Mouse (Mus musculus): ENCODE data around the gene Rbx1.

Gene Rbx1

DNA sequence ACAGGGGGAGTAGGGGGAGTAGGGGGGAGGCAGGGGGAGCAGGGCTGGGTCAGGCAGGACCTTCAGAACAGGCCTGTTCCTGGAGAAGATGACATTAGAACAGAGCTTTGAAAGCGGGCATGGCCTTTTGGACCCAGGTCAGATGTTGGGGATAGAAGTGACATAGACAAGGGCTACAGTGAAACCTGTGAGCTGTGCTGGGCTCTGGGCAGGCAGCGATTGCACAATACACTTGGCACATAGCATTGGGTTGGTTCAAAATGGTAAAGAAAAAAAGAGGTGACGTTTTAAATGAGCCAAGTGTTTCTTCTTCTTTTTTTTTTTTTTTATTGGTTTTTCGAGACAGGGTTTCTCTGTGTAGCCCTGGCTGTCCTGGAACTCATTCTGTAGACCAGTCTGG, 19.4 kb downstream of the Rbx1 start:
- peak; percentile 9 for DNase-seq

DNA sequence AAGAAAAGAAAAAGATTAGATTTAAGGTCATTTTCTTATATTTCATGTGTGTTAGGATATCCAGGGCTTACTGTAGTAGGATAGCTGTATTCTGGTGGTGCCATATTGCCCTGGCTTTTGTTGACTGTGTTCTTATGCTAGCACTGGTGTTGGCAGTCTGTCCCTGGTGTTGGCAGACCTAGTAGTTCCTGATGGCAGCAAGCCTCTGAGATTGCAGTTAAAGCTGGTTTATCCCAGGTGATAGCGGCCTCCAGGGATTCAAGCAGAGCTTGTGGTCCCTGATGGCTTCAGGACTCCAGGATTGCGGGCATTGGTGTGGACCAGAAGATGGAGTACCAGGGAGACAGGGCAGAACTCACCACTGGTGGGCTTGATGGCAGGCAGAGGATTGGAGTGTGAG, 37.4 kb downstream of the Rbx1 start:
- no peak for DNase-seq

DNA sequence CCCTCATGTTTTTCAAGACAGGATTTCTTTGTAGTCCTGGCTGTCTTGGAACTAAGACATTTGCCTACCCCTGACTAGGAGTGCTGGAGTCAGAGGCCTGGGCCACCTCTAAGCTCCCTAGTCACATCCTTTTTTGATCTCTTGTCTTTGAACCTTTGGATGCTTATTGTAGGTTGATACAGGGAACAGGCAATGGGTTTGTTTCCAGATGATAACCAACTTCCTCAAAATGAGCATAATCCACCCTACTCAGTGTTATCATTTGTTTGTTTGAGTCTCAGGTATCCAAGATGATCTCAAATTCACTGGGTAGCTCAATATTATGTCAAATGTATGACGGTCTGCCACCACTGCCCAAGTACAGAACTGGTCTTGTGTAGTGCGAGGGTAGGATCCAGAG, 37.9 kb downstream of the Rbx1 start:
- no peak for DNase-seq

DNA sequence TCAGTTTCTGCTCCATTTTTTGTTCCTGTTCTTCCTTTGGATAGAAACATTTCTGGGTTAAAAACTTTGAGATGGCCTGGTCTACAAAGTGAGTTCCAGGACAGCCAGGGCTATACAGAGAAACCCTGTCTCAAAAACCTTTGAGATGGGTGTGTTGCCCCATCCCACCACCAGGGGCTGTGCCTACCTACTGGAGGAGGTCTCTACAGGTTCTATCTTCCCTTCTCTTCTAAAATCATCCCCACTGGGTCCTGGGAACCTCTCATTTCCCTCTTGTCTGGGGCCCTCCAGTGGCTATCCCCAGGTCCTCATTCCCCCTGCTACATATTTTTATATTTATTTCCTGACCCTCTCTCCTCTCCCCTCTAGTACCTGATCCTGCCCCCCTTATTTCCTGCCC, 41.1 kb downstream of the Rbx1 start:
- DNase-seq, result peak; percentile 39

DNA sequence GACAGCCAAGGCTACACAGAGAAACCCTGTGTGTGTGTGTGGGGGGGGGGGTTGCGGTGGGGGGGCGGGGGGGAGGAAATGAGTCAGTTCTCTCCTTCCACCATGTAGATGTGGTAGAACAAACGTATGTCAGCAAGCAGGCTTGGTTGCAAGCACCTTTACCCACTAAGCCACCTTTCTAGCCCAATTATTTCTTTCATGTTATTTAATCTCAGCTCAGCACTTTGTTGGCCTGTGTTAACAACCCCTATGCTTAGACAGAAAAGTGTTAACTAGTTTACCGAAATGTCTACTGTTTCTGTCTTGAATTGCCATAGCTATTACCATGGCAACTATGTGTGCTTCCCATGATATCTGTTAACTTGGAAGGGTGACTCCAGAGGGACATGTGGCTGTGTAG, 44.5 kb downstream of the Rbx1 start:
- DNase-seq, result no peak

DNA sequence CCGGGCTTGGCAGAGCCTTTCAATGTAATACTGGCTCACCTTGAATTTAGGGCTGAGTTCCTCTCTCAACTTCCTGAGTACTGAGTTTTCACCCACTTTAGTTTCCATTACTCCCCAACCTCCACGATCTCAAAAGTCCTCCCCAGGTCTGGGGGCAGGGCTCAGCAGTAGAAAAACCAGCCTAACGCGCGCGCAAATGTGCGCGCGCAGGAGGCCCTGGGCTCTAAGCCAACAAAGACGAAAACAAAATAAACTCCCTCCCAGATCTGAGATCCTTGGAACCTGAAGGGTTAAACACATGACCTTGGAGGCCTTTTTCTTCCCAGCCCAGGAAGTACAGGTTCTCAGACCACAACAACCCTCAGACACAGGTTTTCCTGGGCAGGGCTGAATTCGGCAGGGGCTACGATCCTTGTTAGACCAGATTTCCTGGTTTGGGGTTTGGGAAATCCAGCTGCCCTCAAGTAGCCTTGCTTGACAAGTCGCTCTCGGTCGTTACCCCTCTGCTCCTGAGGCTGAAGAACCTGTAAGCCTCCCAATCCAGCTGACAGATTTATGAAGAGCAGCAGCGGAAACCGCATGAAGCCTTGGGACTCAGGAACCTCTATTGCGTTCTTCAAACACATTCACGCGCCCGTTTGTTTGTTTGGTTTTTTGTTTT, 45.6 kb downstream of the Rbx1 start:
- DNase-seq, result peak; percentile 73

DNA sequence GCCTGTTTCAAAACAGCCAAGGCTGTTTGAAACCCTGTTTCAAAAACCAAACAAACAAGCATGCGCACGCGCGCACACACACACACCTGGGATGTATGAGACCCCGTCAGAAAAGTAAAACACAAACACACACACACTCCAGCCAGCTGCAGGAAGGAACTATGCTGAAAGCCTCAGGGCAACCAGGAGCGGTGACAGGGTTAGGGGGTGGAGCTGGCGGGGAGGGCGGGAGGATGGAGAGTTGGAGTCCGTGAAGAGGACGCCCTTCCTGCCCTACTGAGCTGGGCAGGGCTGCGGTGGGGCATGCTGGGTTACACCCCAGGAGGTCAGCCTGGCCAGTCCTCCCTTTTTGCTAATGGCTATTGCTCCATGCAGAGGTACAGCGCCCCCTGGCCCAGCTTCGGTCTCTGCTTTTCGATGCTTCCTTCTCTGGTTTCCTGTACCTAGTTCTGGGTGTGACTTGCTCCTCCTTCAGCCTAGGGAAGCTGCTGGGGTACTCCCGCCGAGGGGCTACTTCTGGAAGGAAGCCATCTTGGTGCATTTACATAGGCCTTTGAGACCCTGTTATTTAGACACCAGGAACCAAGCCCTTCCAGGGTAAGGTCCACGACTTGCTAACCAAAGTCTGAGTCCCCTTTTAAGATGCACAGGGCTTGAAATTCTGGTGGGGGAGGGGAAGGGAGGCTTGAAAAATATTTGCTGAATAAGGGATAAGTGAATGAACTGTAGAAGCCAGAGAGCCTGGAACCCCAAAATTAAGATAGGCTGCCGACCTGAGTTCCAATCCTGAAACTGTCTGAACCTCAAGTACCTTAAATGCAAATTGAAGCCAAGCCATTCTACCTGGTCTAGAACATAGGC, 48.2 kb downstream of the Rbx1 start:
- DNase-seq, result peak; percentile 92

DNA sequence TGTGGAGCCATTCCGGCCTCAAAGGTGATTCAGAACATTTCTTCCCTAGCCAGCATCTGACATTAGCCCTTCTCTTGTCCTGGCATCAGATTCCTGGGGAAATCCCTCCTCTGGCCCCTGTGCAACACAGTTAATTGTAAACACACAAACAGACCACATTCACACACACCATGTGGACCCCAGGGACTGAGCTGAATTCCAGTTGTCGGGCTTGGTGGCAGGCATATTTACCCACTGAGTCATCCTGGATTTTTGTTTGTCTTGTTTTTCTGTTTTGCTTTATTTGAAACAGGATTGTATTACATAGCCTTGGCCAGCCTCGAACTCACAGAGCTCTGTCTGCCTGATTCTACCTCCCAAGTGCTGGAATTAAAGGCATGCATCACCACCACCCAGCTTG, 49.1 kb downstream of the Rbx1 start:
- no peak for DNase-seq

DNA sequence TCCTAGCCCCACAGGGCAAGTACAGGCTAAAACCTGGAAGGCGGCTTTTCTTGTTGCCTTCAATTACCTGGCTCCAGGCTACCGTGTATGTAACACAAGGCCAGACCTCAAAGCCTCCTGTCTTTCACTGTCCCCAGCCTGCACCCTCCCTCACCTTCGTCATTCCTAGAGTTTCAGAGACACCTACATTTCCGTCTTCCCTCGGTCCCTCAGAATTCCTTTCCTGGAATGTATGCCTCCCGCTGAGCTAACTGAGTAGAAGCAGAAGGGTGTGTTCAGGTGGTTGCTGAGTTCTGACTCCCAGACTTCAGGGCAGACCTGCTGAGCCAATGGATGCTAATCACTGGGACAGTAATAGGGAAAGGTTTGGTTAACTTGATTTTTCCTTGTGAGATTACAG, 51.9 kb downstream of the Rbx1 start:
- peak; percentile 15 for DNase-seq

DNA sequence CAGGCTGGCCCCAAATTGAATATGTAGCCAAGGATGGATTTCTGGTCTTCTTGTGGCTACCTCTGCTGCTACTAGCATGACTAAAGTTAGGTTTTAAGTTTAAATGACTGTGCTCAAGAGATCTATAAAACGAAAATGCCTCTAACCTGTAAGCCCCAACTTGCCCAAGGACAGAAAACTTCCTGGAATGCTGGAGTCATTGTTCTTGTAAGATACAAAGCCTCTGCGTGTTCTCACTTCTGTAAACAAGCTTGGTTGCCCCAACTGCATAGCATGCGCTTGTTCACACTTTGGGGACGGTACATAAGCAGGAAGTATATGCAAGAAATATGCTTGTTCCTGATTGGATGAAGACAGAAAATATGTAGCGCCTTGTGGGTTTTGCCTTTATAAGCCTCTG, 52.7 kb downstream of the Rbx1 start:
- DNase-seq, result no peak

DNA sequence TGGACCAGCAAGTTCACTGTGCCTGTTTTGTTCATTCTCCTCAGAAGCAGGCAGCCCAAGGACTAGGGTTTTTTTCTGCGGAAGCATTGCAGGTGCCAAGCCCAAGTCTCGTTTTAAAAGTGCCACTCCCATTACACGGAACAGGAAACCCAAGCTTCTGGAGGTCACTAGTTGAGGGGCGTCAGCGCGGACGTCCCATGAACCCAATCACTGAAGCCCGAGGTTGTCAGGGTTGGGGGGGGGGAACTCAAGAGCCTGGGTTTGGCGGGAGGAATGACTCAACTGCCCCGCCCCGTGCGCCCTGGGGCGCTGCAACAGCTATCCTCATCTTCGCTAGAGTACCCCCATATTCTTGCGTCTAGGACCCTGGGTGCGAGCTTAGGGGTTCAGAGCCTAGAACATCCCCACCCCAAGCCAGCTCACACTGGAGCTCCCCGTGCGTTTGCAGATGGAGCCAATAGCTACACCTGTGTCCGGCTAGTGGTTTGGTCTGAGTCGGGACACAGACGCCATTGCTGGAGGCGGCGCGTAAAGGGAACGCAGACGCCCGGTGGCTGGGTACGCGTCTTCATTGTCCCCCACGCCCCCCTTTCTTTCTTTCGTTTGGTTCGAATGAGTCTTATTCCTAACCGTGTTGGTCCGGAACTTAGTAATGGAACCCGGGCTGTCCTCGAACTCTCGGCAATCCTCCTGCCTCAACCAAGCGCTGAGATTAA, 56.1 kb downstream of the Rbx1 start:
- peak; percentile 78 for DNase-seq

DNA sequence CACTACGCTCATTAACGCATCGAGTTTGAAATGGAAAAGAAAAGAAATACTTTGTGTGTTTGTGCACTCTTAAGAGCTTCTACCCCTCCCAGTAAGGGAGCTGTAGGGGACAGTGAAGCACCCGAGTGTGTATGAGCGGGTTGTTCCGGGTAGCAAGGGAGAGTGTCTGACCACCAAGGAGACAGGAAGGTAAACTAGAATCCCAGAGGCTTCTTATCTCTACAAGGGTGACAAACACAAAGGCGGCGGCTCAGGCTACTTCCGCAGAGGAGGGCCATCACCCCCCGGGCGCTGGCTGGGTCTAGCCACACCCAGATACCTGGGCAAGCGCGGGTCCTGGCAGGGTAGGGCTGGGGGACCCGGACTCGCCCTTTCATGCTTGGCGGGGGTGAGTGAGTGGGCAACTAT, 56.7 kb downstream of the Rbx1 start:
- no peak for DNase-seq

DNA sequence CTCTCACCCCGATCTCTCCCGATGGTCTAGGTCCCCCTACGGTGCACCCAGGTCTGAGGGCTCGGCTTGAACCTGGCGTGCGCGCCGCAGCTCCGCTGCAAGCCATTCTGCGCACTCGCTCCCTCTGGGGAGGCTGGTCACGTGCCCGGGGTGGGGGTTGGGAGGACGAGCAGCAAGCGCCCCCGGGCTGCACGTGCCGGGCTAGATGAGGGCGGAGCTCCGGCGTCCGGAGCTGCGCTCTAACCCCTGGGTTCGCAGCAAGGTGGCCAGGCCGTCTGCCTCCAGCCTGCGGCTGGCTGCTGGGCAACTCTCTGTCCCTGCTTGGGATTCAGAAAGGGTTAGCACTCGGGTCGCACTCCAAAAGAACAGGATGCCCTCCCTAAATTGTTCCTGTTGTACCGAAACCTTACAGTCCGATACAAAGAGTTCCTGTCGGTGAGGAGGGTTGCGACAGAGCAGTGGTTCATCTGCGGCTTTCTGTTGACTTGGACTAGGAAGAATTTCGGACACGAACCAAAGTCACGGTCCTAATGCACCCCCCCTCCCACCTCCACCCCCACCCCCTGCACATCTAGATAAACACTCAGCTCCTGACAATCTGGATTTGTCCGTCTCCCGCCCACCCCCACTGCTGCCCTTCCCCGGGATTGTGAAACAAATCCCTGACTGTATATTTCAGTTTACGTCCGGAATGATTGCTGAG, 57.2 kb downstream of the Rbx1 start:
- DNase-seq, result peak; percentile 96

DNA sequence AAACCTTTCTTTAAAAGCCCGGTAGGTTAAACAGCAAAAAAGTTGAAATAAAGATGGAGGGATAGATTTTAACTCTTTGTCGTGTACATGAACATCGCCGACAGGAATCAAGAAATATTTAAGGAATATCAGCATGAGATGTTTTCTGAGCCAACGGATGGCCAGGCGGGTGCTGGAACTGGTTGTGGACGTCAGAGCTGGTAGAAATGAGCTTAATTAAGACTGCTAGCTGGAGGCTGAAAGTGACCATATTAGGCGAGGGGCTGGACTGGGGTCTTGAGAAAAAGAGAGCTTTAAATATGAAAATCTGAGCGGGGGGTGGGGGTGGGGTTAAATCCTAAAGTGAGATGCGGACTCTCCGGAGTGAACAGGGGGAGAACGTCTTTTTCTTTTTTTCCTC, 57.8 kb downstream of the Rbx1 start:
- DNase-seq, result no peak
